Mouse (Mus musculus): ENCODE results near the gene Rgs14. TPM values are rescaled to one million over a fixed set of nuclear protein-coding genes. Genes with fewer than 3 reads are reported as not detected.
A peak's percentile ranks its signal among the peaks of the same experiment; 100 is the strongest.

Rgs14 gene
- 10 to 100 TPM; 71.0 to 88.5 TPM for polyA plus RNA-seq (2017; shearing (Covaris generic))

DNA sequence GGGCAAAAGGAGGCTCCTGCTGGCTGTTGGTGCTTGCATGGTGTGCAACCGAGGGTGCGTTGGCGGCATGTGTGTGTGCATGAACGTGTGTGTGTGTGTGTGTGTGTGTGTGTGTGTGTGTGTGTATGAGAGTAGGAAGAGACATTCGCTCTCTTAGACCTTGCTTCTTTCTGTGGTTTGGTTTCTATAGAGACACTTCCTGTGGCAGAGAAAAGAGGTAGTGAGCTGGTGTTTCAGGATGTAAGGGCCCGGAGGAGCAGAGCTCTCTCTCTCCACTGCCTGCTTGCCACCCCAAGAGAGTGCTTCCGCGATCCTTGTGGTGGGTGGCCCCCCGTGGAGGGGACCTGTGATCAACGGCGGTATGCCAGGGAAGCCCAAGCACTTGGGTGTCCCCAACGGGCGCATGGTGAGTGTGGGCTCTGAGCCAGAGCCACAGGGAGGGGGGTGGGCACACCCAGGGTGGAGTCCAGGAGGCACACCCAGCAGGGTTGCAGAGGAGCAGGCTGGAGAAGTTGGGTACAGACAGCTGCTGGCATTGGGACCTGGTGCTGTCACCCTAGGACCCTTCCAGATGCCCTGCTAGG is at the start of gene Rgs14:
TSS of gene Rgs14 (plus strand) at position 202 of the 584 bp plus-strand sequence.
- peak; percentile 98 for ATAC-seq

DNA sequence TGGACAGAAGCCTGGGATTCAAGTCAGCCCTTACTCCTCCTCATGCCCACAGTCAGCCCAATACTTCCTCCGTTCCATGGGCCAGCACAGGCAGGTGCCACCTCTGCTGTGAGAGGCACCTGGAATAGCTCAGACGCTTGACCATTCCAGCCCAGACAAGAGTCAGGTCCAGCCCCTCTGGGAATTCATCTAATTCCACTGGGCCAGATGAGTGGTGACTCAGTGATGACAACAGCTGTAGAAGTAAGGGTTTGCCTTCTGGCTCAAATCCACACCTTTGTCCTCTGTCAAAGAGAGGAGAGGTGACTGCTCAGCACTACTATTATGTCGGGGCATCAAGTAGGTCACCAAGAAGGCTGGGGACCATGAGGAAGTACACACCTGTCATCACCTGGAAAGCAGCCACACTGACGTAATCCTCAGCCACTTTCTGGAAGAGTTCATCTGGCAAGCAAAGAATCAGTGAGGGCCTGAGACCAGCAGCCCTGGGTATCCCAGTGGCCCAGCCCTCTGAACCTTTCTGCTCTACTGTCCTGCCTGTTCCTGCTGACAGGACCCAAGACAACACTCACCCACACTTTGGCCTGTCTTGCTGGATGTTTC is 49.5 kb upstream of the Rgs14 start, which contains the start of gene Prelid1:
TSS of gene Prelid1 (plus strand) at position 570 of the 603 bp plus-strand sequence.
- ATAC-seq = no peak

DNA sequence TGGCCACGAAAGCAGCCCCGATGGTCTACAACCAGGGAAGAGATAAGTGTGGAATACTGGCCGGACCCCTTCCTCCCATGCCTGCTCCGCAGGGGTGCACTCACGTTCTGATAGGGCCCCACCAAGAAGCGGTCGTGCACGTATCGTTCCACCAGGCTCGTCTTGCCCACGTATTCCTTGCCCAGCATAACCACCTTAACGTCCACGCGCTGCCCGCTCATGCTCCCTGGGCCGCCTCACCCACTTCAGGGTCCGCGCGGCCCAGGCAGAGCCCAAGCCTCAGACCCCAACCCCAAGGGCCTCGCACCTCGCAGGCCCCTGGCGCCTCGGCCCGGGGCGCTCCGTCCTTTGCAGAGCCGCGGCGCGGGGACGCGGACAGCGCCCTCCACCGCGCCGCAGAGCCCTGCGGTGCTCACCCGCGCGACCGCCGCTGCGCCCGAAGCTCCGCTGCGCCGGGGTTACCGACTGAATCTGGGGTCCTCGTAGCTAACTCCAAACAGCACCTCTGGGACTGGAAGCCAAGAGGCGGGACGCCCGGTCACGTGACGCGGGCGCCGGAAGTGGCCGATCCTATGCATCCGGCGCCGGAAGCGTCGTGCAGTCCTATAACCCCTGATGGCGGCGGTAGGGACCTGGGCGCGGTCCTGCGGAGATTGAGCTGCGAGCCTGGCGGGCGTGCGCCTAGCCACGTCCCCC is 48.0 kb upstream of the Rgs14 start, which contains the start of gene Rab24:
TSS of gene Rab24 (minus strand) at position 513 of the 696 bp plus-strand sequence.
- peak; percentile 98 for ATAC-seq

DNA sequence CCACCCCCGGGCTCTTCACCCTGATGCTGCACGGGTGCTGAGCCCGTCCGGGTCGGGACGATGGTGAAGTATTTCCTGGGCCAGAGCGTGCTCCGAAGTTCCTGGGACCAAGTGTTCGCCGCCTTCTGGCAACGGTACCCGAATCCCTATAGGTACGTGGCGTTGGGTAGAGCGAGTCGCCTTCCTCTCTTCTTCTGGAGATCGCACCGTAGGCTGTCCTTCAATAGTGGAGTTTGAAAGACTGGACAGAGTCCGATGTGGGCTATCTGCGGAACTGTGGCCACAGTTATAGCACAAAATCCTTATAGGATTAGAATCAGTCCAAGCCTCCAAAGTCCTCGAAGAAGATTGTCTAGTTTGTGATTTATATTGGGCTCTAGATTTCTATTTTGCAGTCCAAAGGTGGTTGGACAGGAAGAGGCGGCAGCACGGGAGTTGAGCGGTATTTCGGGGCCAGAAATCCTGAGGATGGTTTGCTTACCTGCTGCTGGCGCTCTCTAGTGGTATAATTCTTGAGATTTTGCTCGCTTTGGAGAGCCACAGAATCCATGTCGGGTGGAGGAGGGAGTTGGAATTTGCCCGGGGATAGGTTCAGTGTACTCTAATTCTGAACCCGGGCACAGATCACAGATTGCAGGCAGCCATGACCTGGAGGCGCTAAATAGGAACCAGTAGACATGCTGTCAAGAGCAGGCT is 47.3 kb upstream of the Rgs14 start:
- peak; percentile 27 for ATAC-seq

DNA sequence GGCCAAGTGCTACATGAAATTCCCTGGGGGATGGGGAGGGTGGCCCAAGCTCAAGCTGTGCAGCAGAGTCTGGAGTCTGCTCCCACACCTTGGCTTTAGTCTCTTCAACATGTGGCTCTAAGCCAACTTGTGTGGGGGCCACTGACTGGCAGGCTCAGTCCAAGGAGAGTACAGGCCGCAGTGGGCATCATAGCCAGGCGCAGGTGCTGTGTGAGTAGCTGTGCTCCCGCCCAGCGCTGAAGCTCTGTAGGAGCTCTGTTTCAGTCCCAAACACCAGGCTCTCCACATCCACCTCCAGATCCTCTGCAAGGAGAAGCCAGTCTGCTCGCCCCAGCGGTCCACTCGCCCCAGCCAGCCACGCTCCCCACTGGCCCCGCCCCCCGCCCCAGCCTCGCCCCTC is 43.9 kb upstream of the Rgs14 start:
- ATAC-seq = no peak

DNA sequence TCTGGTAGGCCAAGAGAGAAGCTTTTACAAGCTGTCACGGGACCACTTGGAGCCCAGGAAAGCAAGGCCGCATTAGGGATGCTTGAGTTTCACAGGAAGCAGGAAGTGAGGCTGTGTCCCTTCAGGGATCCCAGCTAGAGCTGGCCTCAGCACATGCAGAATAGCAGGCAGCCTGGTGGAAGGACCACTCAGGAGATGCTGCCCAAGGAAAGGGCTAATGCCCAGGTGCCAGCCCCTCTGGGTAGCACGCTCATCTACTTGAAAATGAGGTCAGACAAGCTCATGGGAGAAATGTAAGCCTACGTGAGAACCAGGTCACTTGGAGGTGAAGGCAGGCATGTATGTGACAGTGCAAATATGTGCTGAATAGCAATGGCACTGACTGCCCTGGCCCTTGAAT is 42.4 kb upstream of the Rgs14 start:
- peak; percentile 17 for ATAC-seq

DNA sequence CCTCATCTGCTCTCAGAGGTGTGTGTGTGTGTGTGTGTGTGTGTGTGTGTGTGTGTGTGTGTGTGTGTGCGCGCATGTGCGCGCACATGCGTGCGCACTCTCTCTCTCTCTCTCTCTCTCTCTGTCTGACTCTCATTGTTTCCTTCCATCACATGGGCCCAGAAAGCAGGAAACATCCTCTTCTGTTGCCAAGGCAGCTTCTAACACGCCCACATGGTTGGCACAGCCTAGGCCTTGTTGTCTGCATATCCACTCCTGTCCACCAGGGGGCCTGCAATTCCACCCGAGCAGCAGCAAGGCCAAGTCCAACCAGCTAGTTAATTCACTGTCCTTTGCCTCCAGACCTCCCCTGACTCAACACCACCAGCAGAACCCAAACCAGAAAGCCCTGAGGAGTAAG is 41.9 kb upstream of the Rgs14 start:
- peak; percentile 91 for ATAC-seq

DNA sequence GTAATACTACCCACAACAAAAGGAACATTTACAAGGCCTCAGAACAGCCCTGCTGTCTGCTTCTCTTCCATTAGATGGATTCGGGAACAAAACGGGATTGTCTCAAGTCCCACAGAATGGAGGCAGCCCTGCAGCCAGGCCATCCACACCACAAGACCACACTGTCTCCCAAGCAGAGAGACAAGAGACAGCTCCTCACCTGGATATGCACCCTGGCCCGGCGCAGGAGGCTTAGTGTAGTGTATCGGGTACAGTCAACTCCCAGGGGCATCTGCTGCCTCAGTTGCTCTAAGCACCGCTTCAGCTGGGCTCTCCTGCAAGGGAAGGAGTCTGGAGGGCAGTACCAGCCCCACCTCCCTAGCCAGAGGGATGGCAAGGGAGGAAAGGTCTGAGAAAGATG is 41.4 kb upstream of the Rgs14 start:
- ATAC-seq = no peak

DNA sequence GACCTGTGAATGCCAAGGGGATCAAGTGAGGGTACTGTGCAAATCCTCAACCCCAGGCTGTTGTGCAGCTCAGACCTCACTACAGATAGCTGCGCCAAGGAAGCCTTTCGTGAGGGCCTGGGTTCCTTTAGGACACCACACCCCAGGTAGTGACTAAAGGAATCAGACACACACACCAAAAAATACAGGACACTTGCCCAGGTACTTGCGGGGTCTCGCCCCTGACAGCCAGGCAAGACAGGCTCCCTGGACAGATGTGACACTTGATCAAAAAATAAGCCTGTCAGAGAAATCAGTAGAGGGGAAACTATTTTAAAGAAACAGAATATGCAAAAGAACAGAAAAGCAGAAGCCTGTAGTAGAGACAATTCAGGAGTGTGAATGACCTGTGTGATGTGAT is 40.9 kb upstream of the Rgs14 start:
- no peak for ATAC-seq

DNA sequence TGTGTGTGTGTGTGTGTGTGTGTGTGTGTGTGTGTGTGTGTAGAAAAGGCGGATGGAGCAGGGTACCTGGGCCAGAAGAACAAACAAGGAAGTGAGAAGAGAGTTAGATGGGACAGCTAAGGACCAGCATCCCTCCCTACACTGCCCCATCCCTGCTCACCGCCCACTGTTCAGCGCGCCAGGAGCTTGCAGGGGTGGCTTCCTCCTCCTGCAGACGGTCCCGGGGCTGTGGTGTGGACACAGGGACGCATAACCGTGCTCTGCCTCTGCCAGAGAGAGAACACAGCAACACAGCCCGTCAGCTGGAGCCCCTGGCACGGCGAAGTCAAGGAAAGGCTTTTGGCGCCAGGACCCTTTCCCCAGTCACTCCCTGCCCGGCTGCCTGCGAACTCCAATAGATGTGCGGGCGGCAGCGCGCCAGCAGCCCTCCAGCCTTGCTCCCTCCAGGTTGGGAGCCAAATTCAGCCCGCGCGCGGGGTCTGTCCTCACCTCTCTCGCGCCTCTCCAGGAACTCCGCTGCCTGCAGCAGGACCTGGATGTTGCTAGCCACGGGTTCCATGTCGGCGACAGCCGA is 40.3 kb upstream of the Rgs14 start:
- ATAC-seq = no peak

DNA sequence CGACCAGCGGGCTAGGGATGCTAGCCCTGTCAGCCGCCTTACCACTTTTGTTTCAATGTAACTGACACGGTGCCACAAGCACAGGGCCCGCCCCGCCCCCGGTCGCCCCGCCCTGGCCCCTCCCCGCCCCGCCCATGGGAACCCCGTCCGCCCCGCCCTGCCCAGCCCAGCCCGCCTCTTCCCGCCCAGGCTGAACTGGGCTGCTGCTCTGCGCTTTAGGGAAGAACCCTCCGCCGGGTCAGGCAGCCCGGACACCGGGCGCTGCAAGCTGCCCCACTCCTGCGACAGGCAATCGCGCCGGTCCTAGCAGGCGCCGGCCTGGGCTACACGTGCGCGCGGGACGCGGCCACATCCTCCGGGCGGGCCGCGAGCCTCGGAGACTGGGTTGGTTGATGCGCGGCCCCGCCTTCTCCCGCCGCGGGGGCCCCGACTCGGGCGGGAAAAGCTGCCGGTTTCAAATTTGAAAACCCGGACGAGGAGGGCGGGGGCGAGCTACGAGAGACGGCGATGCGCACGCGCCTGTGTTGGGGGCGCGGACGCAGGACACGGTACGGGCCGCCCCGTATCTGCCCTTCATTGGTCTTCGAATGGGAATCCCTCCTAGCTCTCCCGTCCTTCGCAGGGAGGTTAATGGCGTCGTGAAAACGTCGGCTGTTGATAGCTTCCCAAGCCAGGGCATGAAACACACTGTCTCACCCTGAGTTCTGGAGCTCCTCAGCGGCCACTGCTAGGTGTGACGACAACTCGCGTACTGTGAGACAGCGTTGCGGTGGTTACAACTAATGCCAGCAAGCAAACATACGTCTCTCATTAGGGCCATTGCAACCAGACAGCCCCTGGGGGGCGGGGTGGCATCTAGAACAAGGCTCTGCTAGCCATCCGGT is 39.6 kb upstream of the Rgs14 start, which contains the start of gene Mxd3:
TSS of gene Mxd3 (minus strand) at position 141 of the 884 bp plus-strand sequence.
- peak; percentile 67 for ATAC-seq

DNA sequence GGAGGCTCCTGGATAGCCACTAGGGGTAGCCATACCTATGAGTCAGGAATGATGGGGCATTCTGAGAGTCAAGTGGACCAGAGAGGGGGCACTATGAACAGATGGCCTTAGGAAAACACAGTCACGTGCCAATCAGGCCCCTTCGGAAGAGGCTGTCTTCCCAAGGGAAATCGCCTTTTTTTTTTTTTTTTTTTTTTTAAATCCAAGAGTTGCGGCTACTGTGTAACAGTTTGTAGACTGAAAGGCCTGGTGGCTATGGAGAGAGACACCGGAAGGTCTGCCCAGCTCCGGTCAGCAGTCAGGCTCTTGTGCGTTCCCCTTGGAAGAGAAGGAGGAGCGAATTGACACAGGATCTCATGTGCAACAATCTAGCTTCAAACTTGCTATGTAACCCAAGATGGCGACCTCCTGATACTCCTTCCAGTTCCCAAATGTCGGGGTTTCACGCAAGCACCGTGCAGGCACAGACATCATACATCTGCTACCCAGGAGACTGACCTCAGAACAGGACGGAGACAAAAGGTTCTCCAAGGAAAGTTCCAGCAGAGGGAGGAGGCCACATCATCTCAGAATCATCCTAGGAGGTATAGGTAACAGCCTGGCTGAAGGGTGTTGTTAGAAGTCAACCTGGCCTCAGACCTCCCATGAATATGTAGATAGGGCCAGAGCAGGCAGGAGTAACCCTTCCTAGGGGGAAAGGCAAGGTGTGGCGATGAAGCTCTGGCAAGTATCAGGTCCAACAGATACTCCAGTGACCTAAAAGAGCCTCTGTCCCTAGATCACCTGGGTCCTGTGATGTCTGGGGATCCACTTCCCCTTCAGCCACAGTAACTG is 38.7 kb upstream of the Rgs14 start:
- no peak for ATAC-seq

DNA sequence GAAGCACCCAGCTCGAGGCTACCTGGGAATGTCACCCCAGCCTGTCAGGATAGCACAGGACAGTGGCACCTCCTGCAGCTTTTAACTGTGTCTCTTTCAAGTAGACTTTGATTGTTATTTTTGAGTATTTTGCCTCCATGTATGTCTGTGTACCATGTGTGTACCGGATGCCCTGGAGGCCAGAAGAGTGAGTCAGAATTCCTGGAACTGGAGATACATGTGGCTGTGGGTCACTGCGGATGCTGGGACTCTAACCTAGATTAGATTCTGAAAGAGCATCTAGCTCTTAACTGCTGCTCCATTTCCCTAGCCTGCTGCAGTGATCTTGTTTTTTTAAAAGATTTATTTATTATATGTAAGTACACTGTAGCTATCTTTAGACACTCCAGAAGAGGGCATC is 37.2 kb upstream of the Rgs14 start:
- ATAC-seq = no peak

DNA sequence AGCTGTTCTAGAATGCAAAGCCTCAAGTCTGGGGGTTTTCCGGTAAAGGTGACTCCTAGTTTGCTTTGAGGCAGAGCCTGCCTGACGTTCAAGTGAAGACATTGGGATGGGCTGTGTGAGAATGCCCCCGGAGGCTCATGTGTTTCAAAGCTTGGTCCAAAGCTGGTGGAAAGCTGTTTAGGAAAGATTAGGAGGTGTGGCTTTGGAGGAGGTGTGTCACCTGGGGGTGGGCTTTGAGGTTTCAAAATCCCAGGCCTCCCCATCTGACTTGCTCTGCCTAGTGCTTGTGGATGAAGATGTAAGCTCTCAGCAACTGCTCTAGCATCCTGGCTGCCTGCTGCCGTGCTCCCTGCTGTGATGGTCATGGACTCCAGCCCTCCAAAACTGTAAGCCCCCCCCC is 33.8 kb upstream of the Rgs14 start:
- no peak for ATAC-seq

DNA sequence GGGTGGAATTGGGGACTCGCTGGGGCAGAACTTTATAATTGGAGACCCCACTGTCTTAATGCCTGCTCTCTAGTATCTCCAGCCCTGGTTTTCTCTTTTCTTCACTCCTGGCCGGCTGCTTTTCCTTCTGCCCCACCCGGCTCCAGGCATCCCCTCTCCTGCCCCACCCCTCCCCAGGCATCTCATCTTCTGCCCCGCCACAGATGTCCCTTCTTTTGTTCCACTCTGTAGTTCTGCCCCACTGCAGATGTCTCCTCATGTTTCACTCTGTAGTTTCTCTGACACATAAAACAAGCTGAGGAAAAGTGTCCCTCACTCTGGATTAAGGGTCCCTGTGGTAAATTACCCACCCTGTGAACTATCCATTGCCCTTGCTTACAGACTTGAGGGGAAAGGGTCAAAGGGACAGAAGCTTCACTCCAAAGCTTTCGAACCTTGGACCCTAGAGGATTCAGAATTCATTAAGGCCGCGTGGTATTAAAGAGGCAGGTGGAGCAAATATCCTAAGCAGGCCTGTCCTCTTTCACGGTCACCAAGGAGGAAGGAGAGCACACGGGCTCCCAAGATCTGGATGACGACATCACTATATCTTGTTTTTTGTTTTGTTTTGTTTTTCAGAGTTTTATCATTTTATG is 32.1 kb upstream of the Rgs14 start:
- ATAC-seq = no peak

DNA sequence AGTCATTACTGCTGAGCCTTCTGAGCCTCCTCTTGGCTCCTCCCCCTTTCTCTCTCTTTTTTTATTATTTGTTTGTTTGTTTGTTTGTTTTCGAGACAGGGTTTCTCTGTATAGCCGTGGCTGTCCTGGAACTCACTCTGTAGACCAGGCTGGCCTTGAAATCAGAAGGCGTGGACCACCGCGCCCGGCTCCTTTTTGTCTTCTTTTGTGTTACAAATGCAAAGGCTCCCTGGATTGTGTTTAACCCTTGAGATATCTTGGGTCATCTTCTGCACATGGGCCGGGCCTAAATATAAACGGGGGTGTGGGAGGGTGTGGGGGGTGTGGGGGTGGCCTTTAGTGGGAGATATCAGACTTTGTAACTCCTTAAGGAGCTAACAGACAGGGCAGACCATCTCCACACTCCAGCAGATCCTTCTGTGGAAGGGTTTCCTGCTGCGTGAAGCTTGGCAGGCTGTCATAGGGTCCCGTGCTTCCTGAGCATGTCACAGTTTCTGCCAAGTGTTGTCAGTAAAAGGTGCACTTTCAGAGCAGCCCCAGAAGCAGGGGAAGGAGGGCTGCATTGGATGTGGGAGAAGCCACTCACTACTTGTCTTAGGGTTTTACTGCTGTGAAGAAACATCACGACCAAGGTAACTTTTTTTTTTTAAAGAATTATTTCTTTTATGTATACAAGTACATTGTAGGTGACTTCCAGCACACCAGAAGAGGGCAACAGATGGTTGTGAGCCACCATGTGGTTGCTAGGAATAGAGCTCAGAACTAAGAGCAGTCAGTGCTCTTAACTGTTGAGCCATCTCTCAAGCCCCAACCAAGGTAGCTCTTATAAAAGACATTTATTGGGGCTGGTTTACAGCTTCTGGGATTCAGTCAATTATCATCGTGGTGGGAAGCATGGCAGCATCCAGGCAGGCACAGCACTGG is 31.1 kb upstream of the Rgs14 start:
- ATAC-seq = no peak

DNA sequence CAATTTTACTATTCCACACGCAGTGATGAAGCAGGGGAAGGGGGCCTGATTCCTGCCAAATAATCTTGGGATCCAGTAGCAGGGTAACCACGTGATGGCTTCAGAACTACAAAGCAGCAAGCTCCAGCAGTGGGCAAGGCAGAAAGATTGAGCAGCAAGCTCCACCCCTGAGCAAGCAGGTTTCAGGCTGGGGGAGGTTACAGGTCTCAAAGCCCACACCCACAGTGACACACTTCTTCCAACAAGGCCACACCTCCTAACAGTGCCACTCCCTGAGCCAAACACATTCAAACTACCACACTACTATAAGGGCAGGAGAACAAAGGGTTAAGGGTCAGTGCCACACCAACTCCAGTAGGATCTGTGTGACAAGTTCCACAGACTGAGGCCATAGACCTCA is 30.3 kb upstream of the Rgs14 start:
- ATAC-seq = peak; percentile 58

DNA sequence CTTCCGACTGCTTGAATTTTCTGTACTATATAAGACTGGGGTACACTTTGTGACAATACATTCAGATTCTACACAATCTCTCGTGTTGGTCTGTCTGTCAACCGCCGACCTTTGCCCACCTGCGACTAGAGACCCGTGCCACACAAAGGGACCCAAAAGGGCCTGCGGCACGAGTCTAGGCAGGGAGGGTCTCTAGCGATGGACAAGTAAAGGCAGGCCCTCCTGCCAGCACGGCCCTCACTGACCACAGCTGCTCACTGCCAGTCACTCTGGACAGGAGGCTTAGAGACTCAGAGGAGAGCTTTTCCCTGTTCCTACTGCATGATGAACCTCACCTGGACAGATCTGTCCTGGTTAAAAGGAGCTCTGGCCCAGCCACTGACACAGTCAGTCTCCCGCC is 27.1 kb upstream of the Rgs14 start:
- no peak for ATAC-seq

DNA sequence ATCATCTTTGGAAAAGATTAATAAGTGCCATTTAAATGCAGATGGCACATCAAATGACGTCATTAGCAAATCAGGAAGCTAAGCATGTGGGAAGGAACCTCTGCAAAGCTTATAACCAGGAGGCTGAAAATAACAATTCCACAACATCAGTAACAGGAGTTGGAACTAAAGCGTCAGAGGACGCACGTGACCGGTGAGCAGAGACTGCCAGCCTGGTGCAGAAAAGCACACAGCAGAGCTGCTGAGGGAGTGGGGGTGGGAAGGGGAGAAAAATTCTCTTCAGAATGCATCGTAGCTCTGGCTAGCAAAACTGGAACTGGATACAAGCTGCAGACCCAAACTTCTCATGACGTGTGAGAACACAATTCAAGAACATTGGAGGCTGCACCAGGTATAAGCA is 25.2 kb upstream of the Rgs14 start:
- ATAC-seq = no peak

Data from CD4-positive, CD25-positive, alpha-beta regulatory T cell, adult 4 months (primary cell).